Comparison of ENCODE assay signal across 9 mouse cellular contexts in the genomic region with DNA sequence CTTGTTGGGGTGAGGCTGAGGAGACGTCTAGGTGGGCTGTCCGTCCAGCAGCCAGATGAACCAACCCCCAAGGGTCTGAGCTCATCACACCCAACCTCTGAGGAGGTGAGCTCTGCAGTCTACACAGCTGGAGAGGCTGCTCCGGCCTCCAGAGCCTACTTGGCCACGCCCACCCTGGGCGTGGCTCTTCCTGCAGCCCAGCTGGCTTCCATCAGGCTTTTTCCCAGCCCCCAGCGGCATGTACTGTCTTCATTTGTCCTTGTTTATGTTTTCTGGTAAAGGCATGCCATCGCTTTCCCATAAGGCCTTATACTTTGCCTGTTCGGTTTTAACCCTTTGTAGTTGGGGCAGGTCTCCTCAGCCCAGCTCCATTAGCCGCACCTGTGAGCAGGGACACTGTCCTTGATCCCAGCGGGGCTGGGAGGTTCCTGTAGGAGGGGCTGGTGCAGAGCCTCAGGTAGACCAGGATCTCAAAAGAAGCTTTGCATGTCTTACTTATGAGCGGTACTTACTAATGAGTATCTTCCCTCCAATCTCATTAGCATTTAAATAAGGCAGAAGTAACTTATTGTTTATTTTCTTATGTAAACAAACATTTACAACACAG. TPM values are rescaled to one million over a fixed set of nuclear protein-coding genes. Genes with fewer than 3 reads are reported as not detected.
DNase-seq lines count a peak whose midpoint lies in the region; ATAC-seq lines count a peak whose summit lies in the region.
"Had no signal": no experiment of that assay in that cellular context is flagged by ENCODE, and none has a peak within 500 bp of the region (broad histone marks: within the 10 kb centered on the region; RNA-seq: fewer than 3 reads in every experiment).

No protein-coding gene starts in this region.

- no peak overlapping the region for H3K9ac ChIP-seq in forebrain, embryonic 11.5 days (ENCODE audit: low read length)
- no peak overlapping the region for H3K9ac ChIP-seq in midbrain, embryonic 14.5 days (replicated peaks; ENCODE audit: low read length)
- H3K9ac ChIP-seq: liver, embryonic 15.5 days had no signal

- DNase-seq in R1 (ENCODE audit: low read depth, low spot score) = peak; percentile 82
- peak; percentile 59 for DNase-seq in forebrain, embryonic 11.5 days (ENCODE audit: low spot score)
- DNase-seq in heart, postnatal 14 days = peak; percentile 68 to 74
- peak; percentile 64 to 74 for DNase-seq in kidney, postnatal 36 days
- DNase-seq in midbrain, embryonic 14.5 days = peak; percentile 67
- no peak for DNase-seq in cerebellum, postnatal 25 days
- no peak for DNase-seq in thymus, adult 18-20 months
- no peak for DNase-seq in frontal cortex, postnatal 25 days (ENCODE audit: low spot score in 2 of 2)

- ATAC-seq in forebrain, embryonic 11.5 days (replicated peaks; ENCODE audit: low FRiP score) = peak; percentile 24; the same call in 1 of the 2 replicates
- no peak for ATAC-seq in midbrain, embryonic 14.5 days (ENCODE audit: low FRiP score, low TSS enrichment)

- H3K27ac ChIP-seq in forebrain, embryonic 11.5 days (ENCODE audit: low read depth, low read length) = no peak overlapping the region
- no peak overlapping the region for H3K27ac ChIP-seq in midbrain, embryonic 14.5 days (replicated peaks; ENCODE audit: low read depth, low read length)
- H3K27ac ChIP-seq: liver, embryonic 15.5 days had no signal

- H3K4me2 ChIP-seq in forebrain, embryonic 11.5 days (ENCODE audit: low read depth, low read length, severe bottlenecking) = no peak overlapping the region
- peak overlapping the region; percentile 19; the same call in 1 of the 2 replicates for H3K4me2 ChIP-seq in midbrain, embryonic 14.5 days (ENCODE audit: low read length)
- H3K4me2 ChIP-seq: liver, embryonic 15.5 days had no signal

- 8% methylated on average over 11 of the region's 11 CpGs for WGBS in forebrain, embryonic 11.5 days
- 11% methylated on average over 11 of the region's 11 CpGs for WGBS in midbrain, embryonic 14.5 days

- intact Hi-C loops in heart, postnatal 14 days (cut with DNase I) = no loop called here

- no peaks in the 10 kb centered on the region for H3K9me3 ChIP-seq in forebrain, embryonic 11.5 days (ENCODE audit: control insufficient read depth, low read length)
- no peaks in the 10 kb centered on the region for H3K9me3 ChIP-seq in midbrain, embryonic 14.5 days (ENCODE audit: control insufficient read depth, low read length)
- H3K9me3 ChIP-seq: liver, embryonic 15.5 days had no signal

- no peak overlapping the region for H3K4me3 ChIP-seq in forebrain, embryonic 11.5 days (ENCODE audit: low read depth, low read length)
- H3K4me3 ChIP-seq in midbrain, embryonic 14.5 days (replicated peaks; ENCODE audit: low read depth, low read length) = no peak overlapping the region
- H3K4me3 ChIP-seq: liver, embryonic 15.5 days had no signal

- H3K36me3 ChIP-seq in forebrain, embryonic 11.5 days (ENCODE audit: control insufficient read depth, insufficient read depth, low read length) = no peaks in the 10 kb centered on the region
- H3K36me3 ChIP-seq in midbrain, embryonic 14.5 days (ENCODE audit: control insufficient read depth, insufficient read depth, low read length) = no peaks in the 10 kb centered on the region
- H3K36me3 ChIP-seq: liver, embryonic 15.5 days had no signal

- no peaks in the 10 kb centered on the region for H3K27me3 ChIP-seq in forebrain, embryonic 11.5 days (ENCODE audit: control insufficient read depth, insufficient read depth, low read length)
- no peaks in the 10 kb centered on the region for H3K27me3 ChIP-seq in midbrain, embryonic 14.5 days (ENCODE audit: control insufficient read depth, insufficient read depth, low read length)
- H3K27me3 ChIP-seq: liver, embryonic 15.5 days had no signal

- 0 out of 2 replicates have a peak, but pooled peaks cover 2% of the 10 kb centered on the region for H3K4me1 ChIP-seq in forebrain, embryonic 11.5 days (replicated peaks; ENCODE audit: control insufficient read depth, insufficient read depth, low read length)
- peaks cover 5% of the 10 kb centered on the region; the same call in 1 of the 2 replicates for H3K4me1 ChIP-seq in midbrain, embryonic 14.5 days (ENCODE audit: control insufficient read depth, insufficient read depth, low read length)

RNA-seq across cellular contexts. Expression of gene Fam170b, which starts 8.2 kb away (rescaled TPM):
- 0.16 TPM in 1 of 2 replicates, not detected in the other for polyA plus RNA-seq in forebrain, embryonic 11.5 days (2014; fragmentation: Nextera tagmentation; extraction: Ambion mirVana)
- not detected for total RNA-seq in heart, postnatal 14 days (2021)
- not detected in 2 replicates for polyA plus RNA-seq in midbrain, embryonic 14.5 days (2014; fragmentation: Nextera tagmentation; extraction: Ambion mirVana)

RNA-seq across cellular contexts. Expression of gene Vstm4, which starts 31.0 kb away (rescaled TPM):
- 2.8 and 3.2 TPM in 2 replicates for polyA plus RNA-seq in forebrain, embryonic 11.5 days (2014; fragmentation: Nextera tagmentation; extraction: Ambion mirVana)
- total RNA-seq in heart, postnatal 14 days (2021) = 10 to 100 TPM; 13.5 to 16.0 TPM
- 2.2 and 7.7 TPM in 2 replicates for polyA plus RNA-seq in midbrain, embryonic 14.5 days (2014; fragmentation: Nextera tagmentation; extraction: Ambion mirVana)

RNA-seq across cellular contexts. Expression of gene Tmem273, which starts 39.8 kb away (rescaled TPM):
- polyA plus RNA-seq in forebrain, embryonic 11.5 days (2014; fragmentation: Nextera tagmentation; extraction: Ambion mirVana) = not detected in 2 replicates
- total RNA-seq in heart, postnatal 14 days (2021) = 1 to 10 TPM; 1.6 to 2.0 TPM
- 0.33 TPM in 1 of 2 replicates, not detected in the other for polyA plus RNA-seq in midbrain, embryonic 14.5 days (2014; fragmentation: Nextera tagmentation; extraction: Ambion mirVana)

Comparison
In these comparisons a context has a peak if more than half of its experiments do, and no peak if none do; other contexts are left out.
1. DNase-seq: peak in R1 (single experiment), forebrain, embryonic 11.5 days (single experiment), heart, postnatal 14 days (2 of 2), kidney, postnatal 36 days (2 of 2) and midbrain, embryonic 14.5 days (single experiment); none in cerebellum, postnatal 25 days (0 of 2), thymus, adult 18-20 months (0 of 2) and frontal cortex, postnatal 25 days (0 of 2).